Mouse (Mus musculus) gastrocnemius, postnatal 25 days (tissue): ENCODE measurements around the gene Prrt2. TPM values are rescaled to one million over a fixed set of nuclear protein-coding genes. Genes with fewer than 3 reads are reported as not detected.
A peak's percentile ranks its signal among the peaks of the same experiment; 100 is the strongest.

Source experiments
- DNase-seq: peaks from one replicate; pipeline ENCODE4 v3.0.0; 2022
- long read RNA-seq, 2 experiments: library from polyadenylated mRNA; stranded (forward); transcript quantifications; one replicate each; pipeline ENCODE4 v2.0.0; 2021
- total RNA-seq, 2 experiments: library from RNA; stranded (reverse); gene quantifications; 1 replicate in 1 of 2; 2 replicates in 1 of 2; pipeline ENCODE4 v1.2.3; 2021

The Prrt2 gene
- total RNA-seq, result under 1 TPM; 0.77 to 0.86 TPM
- long read RNA-seq, experiment 1, partial matches to known transcripts, result 0 of 1 reads
- long read RNA-seq, experiment 1, other reads (novel, unspliced or antisense), result 1 of 1 reads
- long read RNA-seq, experiment 2, result 0 reads

DNA sequence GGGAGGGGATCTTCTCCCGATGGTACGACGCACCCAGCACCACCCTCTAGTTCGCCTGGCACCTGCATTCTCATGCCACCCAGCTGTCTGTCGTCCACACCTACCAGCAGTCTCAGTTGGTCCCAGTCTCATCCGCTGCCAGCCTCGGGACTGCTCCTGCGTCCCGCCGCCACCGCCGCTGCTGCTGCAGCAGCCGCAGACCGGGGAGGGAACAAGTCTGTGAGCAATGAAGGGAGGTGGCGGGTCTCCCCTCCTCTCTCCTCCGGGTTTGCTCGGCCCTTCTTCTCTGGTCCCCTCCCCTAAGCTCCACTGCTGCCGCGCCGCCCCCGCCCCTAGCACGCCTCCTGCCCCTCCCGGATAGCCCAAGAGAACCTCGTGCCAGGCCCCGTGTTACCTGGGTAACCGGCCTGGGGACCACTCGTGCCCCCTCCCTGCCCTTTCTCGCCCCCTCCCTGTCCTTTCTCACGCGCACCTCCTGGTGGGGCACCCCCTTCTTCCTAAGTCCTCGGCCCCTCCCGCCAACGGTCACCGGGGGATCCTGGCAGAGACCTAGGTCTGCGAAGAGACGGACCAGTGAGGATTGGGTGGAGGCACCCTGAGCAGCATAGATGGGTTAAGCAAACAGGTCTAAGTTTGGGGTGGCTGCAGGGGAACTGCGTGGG, at the start of gene Prrt2, which contains the start of gene Gm42742:
Gene Prrt2, minus strand, starts transcription at position 311 of the 662 bp plus-strand sequence.
Gene Gm42742, minus strand, starts transcription at position 197 of the 662 bp plus-strand sequence.
- peak; percentile 66 for DNase-seq

- DNase-seq, result no peak
These were observed 45.3 kb upstream of the Prrt2 start for GRCm38 (mm10) chr7:127066317-127066716.

DNA sequence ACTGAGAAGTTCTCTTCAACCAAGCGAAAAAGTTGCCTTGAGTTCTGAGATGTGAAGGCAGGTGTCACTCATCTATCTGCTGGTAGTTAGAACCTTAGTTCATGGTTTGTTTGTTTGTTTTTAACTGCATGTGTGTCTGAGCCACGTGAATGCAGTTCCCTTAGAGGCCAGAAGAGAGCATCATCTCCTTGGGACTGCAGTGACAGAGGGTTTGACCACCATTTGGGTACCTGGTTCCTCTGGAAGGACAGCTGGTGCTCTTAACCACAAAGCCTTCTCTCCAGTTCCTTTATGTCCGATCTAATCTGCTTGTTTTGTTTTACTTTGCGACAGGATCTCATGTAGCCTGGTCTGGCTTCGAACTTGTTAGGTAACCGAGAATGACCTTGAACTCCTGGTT, 44.5 kb upstream of the Prrt2 start:
- DNase-seq, result no peak

DNA sequence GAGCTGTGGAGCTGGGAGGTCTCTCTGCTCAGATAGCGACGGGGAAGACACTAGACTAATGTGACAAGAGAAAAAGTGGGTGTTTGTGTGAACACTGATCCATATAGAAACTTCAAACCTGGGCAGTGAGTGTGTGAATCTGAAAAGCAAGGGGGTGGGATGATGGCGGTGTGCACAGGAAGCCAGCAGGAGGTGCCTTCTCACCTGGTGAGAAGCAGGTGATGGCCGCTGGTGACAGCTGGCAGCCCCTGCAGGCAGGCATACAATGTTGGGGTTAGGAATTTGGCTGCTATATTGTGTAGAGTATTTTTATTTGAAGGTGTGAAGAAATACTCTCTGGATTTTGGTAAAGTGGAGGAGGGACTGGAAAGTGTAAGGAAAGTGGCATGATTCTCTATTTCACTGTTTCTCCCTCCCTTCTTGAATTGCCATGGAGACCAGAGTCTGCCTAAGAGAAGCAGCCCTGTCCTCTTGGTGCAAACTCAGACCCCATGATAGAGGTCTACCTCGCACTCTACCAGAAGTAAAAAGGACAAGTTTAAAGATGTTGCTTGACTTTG, 34.1 kb upstream of the Prrt2 start:
- DNase-seq, result no peak

DNA sequence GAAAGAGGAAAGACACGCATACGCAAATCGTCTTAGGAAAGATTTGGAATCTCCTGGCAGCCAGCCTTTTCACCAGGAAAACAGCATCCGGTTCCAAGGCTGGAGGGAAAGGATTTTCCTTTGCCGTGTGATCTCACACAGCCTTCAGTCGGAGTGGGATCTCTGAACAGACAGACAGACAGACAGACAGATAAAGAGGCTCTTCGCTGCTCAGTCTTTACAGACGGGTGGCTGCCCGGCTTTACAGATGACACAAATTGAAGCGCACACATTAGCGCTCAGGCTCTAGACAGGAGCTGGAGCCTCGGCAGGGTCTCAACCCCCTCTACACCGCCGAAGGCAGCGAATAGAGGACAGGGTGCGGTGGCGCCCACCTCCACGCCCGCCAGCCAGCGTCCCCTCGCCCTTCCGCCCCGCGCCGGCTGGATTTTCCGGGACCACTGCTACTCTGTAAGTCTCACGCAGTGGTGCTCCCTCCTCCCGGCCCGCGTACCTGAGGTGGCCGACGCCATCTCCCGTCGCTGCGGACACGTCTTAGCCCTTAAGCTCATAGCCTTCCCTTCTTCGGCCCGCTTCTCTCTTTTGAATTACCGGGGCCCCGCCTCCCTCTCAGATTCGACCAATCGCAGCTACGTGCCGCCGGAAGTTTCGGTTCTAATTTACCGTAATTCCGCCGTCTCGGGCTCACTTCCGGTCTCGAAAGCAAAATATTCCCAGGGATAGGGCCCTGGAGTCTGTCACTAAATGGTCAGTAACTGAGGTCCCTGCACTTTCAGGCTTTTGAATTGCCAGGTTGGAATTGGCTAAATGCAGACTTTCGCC, 21.1 kb upstream of the Prrt2 start, which contains the start of gene Kif22:
Gene Kif22, minus strand, starts transcription at position 621 of the 822 bp plus-strand sequence.
- peak; percentile 84 for DNase-seq

DNA sequence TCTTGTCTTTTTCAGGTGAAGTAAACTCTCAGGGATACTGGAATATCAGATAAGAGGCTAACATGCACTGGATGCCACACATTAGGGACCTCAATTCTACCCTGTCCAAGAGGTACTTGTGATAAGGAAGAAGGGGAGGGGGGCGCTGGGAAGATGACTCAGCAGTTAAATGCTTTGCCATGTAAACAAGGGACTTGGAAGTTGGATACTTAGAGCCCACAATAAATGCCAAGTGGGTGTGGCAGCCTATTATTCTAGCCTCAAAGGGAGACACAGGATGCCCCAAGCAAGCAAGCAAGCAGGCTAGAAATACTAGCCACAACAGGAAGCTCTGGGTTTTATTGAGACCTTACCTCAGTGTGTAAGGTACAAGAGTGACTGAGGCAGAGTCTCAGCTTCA, 10.2 kb upstream of the Prrt2 start:
- DNase-seq, result no peak

- no peak for DNase-seq
These were observed 9.2 kb upstream of the Prrt2 start for GRCm38 (mm10) chr7:127030172-127030571.

DNA sequence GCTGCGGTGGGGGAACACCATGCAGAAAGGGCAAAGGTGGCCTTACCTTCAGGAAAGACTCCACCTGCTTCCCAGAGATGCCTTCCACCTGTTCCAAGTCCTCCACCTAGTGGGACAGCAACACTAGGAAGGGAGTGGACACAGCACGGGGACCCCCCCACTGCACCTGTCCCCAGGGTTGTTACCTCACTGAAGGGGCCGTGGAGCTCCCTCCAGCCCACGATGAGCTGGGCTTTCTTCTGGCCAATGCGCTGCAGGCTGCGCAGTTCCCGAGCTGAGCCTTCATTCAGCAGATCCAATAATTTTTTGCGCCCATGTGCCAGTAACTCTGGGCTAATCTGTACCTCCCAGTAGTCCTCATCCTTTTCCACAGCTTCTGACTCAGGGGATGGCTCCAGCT, 6.9 kb upstream of the Prrt2 start:
- peak; percentile 51 for DNase-seq

DNA sequence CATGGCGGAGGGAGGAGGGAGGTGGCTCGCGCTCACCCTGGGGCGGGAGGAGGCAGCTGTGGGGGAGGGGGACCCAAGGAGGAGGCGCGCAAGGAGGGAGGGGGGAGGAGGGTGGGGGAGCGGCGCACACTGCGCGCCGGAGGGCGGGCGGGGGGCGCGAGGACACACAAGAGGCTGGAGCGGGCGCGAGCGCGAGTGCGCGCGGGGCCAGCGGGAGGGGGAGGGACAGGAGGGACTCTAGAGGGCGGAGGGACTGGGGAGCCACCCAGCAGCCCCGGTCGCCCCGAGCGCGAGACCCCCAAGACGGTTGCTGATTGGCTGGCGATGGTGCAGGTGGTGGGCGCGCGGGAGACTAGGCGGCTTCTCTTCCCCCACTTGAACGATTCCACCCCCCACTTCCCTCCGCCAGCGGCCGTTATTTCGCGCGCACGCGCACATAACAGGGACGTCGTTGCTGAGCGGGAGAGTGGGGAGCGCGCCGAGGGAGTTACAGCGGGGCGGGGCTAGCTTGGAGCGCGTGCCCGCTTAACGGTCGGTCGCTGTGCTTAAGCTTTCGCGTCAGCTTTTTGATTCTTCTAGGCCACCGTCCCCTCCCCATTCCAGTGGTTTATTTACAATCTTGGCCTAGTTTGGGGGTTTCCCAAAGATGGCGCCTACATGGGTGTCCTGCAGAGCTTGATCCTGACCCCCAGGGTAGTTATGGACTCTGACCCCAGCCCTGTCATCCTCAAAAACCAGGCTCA, 6.1 kb upstream of the Prrt2 start, which contains the start of gene Maz:
Gene Maz, minus strand, starts transcription at position 54 of the 743 bp plus-strand sequence.
- peak; percentile 100 for DNase-seq

GRCm38 (mm10) chr7:127026616-127026983, 5.6 kb upstream of the Prrt2 start:
- DNase-seq, result no peak

DNA sequence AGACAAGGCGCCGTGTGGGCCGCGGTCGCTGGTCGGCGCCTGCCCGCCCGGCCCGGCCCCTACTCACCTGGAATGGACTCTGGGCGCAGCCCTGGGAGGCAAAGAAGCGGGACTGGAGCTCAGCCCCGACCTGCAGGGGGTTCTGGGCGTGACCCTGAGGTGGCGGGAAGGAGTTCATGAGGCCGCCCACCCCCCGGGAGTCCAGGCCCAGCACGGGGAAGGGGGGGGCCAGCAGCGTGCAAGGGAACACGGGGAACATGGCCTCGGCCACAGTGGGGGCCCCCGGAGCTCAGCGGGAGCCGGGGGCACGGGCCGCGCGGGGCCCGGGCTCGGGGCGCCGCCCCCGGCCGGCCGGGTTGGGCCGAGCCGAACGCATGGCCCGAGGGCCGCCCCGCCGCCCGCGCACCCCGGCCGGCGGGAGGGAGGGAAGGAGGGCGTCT, 5.2 kb upstream of the Prrt2 start:
- DNase-seq, result peak; percentile 78

DNA sequence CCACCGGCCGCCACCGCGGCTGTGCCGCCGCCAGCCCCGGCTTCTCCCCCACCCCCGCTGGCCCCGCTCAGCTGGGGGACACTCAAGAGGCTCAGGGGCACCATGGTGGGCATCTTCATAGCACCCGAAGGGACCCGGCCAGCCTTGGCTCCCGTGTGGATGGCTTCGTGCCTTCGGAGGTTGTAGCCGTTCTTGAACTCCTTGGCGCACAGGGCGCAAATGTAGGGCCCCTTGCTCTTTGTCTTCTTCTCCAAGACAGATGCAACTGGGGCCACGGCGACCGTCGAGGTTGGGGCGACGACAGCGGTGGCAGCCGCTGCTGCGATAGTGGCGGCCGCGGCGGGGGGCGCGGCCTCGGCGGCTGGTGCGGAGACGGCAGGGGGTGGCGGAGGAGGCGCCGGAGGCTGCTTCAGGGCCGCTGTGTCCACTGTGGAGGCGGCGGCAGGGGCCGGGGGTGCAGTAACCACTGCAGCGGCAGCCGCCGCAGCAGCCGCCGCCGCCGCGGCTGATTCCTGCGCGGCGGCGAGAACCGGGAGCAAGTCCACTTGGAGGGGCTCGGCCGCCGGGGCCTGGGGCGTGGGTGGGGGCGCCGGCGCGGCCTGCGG, 4.6 kb upstream of the Prrt2 start:
- peak; percentile 44 for DNase-seq

GRCm38 (mm10) chr7:127024755-127025555, 3.9 kb upstream of the Prrt2 start:
- peak; percentile 77 for DNase-seq

DNA sequence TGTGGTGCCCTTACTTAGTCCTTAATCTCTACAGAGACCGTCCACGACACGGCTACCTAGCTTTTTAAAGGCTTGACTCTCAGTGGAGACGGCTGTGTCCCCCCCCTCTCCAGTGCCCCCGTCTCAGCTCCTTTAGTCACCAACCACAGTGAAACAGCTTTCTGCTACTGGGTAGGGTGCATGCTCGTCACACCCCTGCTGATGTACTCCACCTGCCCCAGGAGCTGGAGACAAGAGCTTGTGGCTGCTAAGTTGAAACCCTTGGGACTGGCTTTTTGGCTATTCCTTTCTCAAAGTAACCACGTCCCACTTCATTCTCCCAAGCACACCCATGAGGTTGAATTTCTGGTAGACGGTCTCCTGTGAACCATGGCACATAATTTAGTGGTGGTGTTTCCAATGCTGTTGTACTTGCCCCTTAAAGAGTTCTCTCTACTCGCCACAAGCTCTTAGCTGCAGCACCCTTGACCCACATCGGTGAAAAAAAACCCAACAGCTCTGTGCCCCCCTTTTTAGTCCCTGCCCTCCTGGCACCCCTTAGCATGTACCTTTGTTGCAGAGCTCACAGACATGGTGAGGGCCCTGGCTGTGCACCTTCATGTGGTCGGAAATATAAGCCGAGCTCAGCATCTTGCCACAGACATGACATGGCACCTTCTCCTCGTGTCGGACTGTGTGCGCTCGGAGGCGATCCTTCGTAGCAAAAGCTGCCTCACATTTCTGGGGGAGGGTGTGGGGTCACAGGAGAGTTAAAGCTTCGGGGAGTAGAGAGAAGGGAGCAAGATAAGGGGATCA, 3.1 kb upstream of the Prrt2 start:
- DNase-seq, result peak; percentile 25

GRCm38 (mm10) chr7:127023272-127023691, 2.3 kb upstream of the Prrt2 start:
- DNase-seq, result peak; percentile 28

- DNase-seq, result no peak
These were observed 1.7 kb upstream of the Prrt2 start for GRCm38 (mm10) chr7:127022528-127023271.

- DNase-seq, result no peak
These were observed 834 bp upstream of the Prrt2 start for GRCm38 (mm10) chr7:127021563-127022527.

DNA sequence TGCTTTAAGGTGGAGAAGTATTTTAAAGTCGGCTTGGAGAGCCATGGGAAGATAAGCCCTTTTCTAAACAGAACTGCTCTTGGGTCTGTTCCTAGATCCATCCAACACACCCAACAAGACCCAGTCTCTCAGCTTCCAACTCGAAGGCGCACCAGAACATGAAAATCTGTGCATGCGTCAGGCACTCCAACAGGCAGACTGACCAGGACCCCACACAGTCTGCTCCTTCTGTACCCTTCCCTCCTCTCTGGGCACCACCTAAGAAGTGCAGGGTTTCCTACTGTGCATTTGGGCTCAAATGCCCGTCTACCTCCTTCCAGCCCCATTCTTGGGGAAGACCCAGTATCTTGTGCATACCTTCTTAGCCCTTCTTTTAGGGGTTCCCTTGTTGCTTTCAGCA, 520 bp downstream of the Prrt2 start:
- DNase-seq, result no peak
